Mouse (Mus musculus): ENCODE data around the gene Lrrc34. TPM values are rescaled to one million over a fixed set of nuclear protein-coding genes. Genes with fewer than 3 reads are reported as not detected.

Lrrc34 gene
- polyA plus RNA-seq, 1 experiment: 36.1 TPM

GRCm38 (mm10) chr3:30588865-30589264 is 58.8 kb downstream of the Lrrc34 start:
- Histone ChIP-seq H3K9ac (ENCODE audit: low read depth, poor library complexity, severe bottlenecking) (no peak overlapping the region), H3K36me3 (ENCODE audit: control insufficient read depth, insufficient read depth, low read length, poor library complexity, severe bottlenecking) (no peaks in the 10 kb centered on the region), H3K9me3 (replicated peaks; ENCODE audit: control insufficient read depth, insufficient read depth, low read length, poor library complexity, severe bottlenecking) (no peaks in the 10 kb centered on the region), H3K4me1 (ENCODE audit: control insufficient read depth, insufficient read depth, low read length) (no peaks in the 10 kb centered on the region), H3K27ac (ENCODE audit: insufficient read depth, low read length) (no peak overlapping the region), H3K27me3 (ENCODE audit: control insufficient read depth, insufficient read depth, low read length, poor library complexity, severe bottlenecking) (no peaks in the 10 kb centered on the region), H3K4me3 (ENCODE audit: low read depth, low read length) (no peak overlapping the region)
- TF ChIP-seq EP300 (IDR thresholded peaks at IDR 0.05; ENCODE audit: insufficient read depth, low read depth, low read length): no peak
- no peak for TF ChIP-seq POLR2A (IDR thresholded peaks at IDR 0.05; ENCODE audit: insufficient read depth, low read length)
- TF ChIP-seq CTCF (IDR thresholded peaks at IDR 0.05; ENCODE audit: low read depth, low read length): no peak

Other genes starting within 250 kb of the Lrrc34 start
- 0.14 and 0.24 TPM in 2 replicates for gene Mecom, start 99.9 kb downstream of the Lrrc34 start, polyA plus RNA-seq (2011; ENCODE audit: insufficient read depth, insufficient read length, low read depth, missing spikeins)
- gene Actrt3, start 47.9 kb downstream of the Lrrc34 start, polyA plus RNA-seq (2011; ENCODE audit: insufficient read depth, insufficient read length, low read depth, missing spikeins): not detected in 2 replicates
- 25.9 and 26.1 TPM in 2 replicates for gene Mynn, start 45.8 kb downstream of the Lrrc34 start, polyA plus RNA-seq (2011; ENCODE audit: insufficient read depth, insufficient read length, low read depth, missing spikeins)
- 2.4 and 3.3 TPM in 2 replicates for gene Lrriq4, start 3.4 kb downstream of the Lrrc34 start, polyA plus RNA-seq (2011; ENCODE audit: insufficient read depth, insufficient read length, low read depth, missing spikeins)
- 16.8 and 19.9 TPM in 2 replicates for gene Lrrc31, start 52.0 kb upstream of the Lrrc34 start, polyA plus RNA-seq (2011; ENCODE audit: insufficient read depth, insufficient read length, low read depth, missing spikeins)
- not detected in 2 replicates for gene Samd7, start 98.4 kb upstream of the Lrrc34 start, polyA plus RNA-seq (2011; ENCODE audit: insufficient read depth, insufficient read length, low read depth, missing spikeins)
- 63.5 and 65.0 TPM in 2 replicates for gene Sec62, start 145.0 kb upstream of the Lrrc34 start, polyA plus RNA-seq (2011; ENCODE audit: insufficient read depth, insufficient read length, low read depth, missing spikeins)
- gene Gpr160, start 208.1 kb upstream of the Lrrc34 start, polyA plus RNA-seq (2011; ENCODE audit: insufficient read depth, insufficient read length, low read depth, missing spikeins): 9.9 and 10.1 TPM in 2 replicates

All from ES-Bruce4 (cell line).